Mouse (Mus musculus) T-helper 17 cell (primary cell): ENCODE measurements around the gene Ccdc8.

Experiments used
- in situ Hi-C, 2 experiments: fragments of 300-600 bp; cut with MboI, MseI; formaldehyde crosslinking; loops; 1 replicate in 1 of 2; 2 replicates in 1 of 2; pipeline ENCODE4 v1.15.1; 2025; ENCODE audit warnings: high pct_unique_total_duplicates in 2 of 2

The Ccdc8 gene

GRCm38 (mm10) chr7:16992451-16992807, at the start of gene Ccdc8:
TSS of gene Ccdc8 (plus strand) at chr7:16992708.
- in situ Hi-C loops = loop anchor here in 1 of 2 experiments (10.0 kb wide), 1 partner anchor 48 kb away; the partner anchor contains the start of gene Pnmal2

GRCm38 (mm10) chr7:16942861-16943260, 49.6 kb upstream of the Ccdc8 start:
- in situ Hi-C loops = loop anchor here in 1 of 2 experiments (10.0 kb wide), 1 partner anchor 52 kb away; the partner anchor contains the start of gene Ccdc8

GRCm38 (mm10) chr7:16944061-16944807, 48.3 kb upstream of the Ccdc8 start, which contains the start of gene Pnmal2:
TSS of gene Pnmal2 (plus strand) at chr7:16944682.
- in situ Hi-C loops = loop anchor here in 1 of 2 experiments (10.0 kb wide), 1 partner anchor 51 kb away; the partner anchor contains the start of gene Ccdc8

GRCm38 (mm10) chr7:16944808-16945315, 47.6 kb upstream of the Ccdc8 start:
- in situ Hi-C loops = loop anchor here in 1 of 2 experiments (5.0 to 10.0 kb wide), 2 partner anchors 50 to 107 kb away; partner anchors contain the start of gene Ccdc8

GRCm38 (mm10) chr7:16945419-16945818, 47.1 kb upstream of the Ccdc8 start:
- in situ Hi-C loops = loop anchor here in 1 of 2 experiments (5.0 to 10.0 kb wide), 2 partner anchors 49 to 107 kb away; partner anchors contain the start of gene Ccdc8

GRCm38 (mm10) chr7:16946441-16947348, 45.8 kb upstream of the Ccdc8 start:
- in situ Hi-C loops = loop anchor here in 1 of 2 experiments (5.0 to 10.0 kb wide), 2 partner anchors 48 to 106 kb away; partner anchors contain the start of gene Ccdc8

- in situ Hi-C loops = loop anchor here in 1 of 2 experiments (5.0 to 10.0 kb wide), 2 partner anchors 47 to 105 kb away; partner anchors contain the start of gene Ccdc8
Observed at GRCm38 (mm10) chr7:16947349-16947895, 45.1 kb upstream of the Ccdc8 start.

GRCm38 (mm10) chr7:16947959-16948361, 44.5 kb upstream of the Ccdc8 start:
- in situ Hi-C loops = loop anchor here in 1 of 2 experiments (5.0 to 10.0 kb wide), 2 partner anchors 47 to 104 kb away; partner anchors contain the start of gene Ccdc8

GRCm38 (mm10) chr7:16948923-16949458, 43.5 kb upstream of the Ccdc8 start:
- in situ Hi-C loops = loop anchor here in 1 of 2 experiments (5.0 to 10.0 kb wide), 2 partner anchors 46 to 103 kb away; partner anchors contain the start of gene Ccdc8

GRCm38 (mm10) chr7:16949908-16950841, 42.3 kb upstream of the Ccdc8 start:
- in situ Hi-C loops = loop anchor here (5.0 to 10.0 kb wide), 3 partner anchors 45 to 102 kb away; partner anchors contain the start of gene Ccdc8 (in 1 of the 2)

- in situ Hi-C loops = loop anchor here in 1 of 2 experiments (5.0 kb wide), 1 partner anchor 46 kb away; no protein-coding TSS in a partner anchor
Observed at GRCm38 (mm10) chr7:16950861-16951635, 41.5 kb upstream of the Ccdc8 start.

- in situ Hi-C loops = loop anchor here in 1 of 2 experiments (5.0 kb wide), 1 partner anchor 44 kb away; no protein-coding TSS in a partner anchor
Observed at GRCm38 (mm10) chr7:16953776-16954175, 38.7 kb upstream of the Ccdc8 start.

- in situ Hi-C loops = no loop called here
Observed at GRCm38 (mm10) chr7:16955712-16956111, 36.8 kb upstream of the Ccdc8 start.

- in situ Hi-C loops = no loop called here
Observed at GRCm38 (mm10) chr7:16956410-16957265, 35.9 kb upstream of the Ccdc8 start.

GRCm38 (mm10) chr7:16959539-16960187, 32.8 kb upstream of the Ccdc8 start, which contains the start of gene Pnmal1:
TSS of gene Pnmal1 (plus strand) at chr7:16959679.
- in situ Hi-C loops = no loop called here

GRCm38 (mm10) chr7:16961678-16962077, 30.8 kb upstream of the Ccdc8 start:
- in situ Hi-C loops = no loop called here

GRCm38 (mm10) chr7:16968414-16968813, 24.1 kb upstream of the Ccdc8 start:
- in situ Hi-C loops = no loop called here
